Mouse (Mus musculus): ENCODE measurements around the gene Atp6v0a2. TPM values are rescaled to one million over a fixed set of nuclear protein-coding genes. Genes with fewer than 3 reads are reported as not detected.

Atp6v0a2 gene
- polyA plus RNA-seq, 2 experiments = 5.6 to 12.9 TPM

DNA sequence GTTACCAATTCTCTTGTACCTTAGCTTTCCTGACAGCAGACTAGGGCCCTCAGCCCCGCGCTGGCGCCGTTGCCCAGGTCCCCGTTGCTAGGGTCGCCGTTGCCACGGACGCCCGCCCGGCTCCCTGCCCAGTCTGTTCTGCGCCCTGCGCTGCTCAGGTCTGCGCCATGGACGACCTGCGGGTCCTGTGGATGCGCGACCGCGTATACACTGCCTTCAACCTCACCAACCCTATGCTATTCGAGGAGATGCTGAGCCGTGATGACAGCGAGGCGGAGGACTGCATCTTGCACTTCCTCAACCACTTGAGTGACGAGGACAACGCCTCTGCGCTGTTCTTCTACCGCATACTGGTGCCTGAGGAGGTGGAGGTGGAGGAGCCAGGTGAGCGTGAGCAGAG lies 96.6 kb downstream of the Atp6v0a2 start, which contains the start of gene Dnah10:
Dnah10 (plus strand) TSS at position 89 of the 400 bp plus-strand sequence.
- TF ChIP-seq EP300 (IDR thresholded peaks at IDR 0.05; ENCODE audit: low read depth) = no peak
- no peak for TF ChIP-seq CTCF (IDR thresholded peaks at IDR 0.05; ENCODE audit: low read depth)
- Histone ChIP-seq H3K27me3 (ENCODE audit: control insufficient read depth, insufficient read depth, low read length) (no peaks in the 10 kb centered on the region), H3K36me3 (replicated peaks; ENCODE audit: control insufficient read depth, insufficient read depth, low read depth) (peaks cover 4% of the 10 kb centered on the region; the same call in 1 of the 2 replicates), H3K4me1 (replicated peaks; ENCODE audit: control insufficient read depth in 2 of 2, insufficient read depth in 2 of 2, low read length in 1 of 2) (no peaks in the 10 kb centered on the region; a peak in 1 of 4 replicates), H3K9me3 (ENCODE audit: control insufficient read depth, low read length) (no peaks in the 10 kb centered on the region), H3K4me3 (ENCODE audit: insufficient read depth in 1 of 2, low read depth in 2 of 2, low read length in 2 of 2) (no peak within 1 kb of the TSS), H3K4me2 (ENCODE audit: low read depth) (no peak within 1 kb of the TSS), H3K9ac (replicated peaks) (no peak within 1 kb of the TSS), H3K27ac (no peak within 1 kb of the TSS)
- WGBS (ENCODE audit: insufficient replicate concordance) = 22% methylated on average over 29 of the region's 29 CpGs
- DNase-seq (ENCODE audit: low read depth in 3 of 3, low spot score in 3 of 3) (no peak), ATAC-seq (ENCODE audit: insufficient read depth) (no peak)

DNA sequence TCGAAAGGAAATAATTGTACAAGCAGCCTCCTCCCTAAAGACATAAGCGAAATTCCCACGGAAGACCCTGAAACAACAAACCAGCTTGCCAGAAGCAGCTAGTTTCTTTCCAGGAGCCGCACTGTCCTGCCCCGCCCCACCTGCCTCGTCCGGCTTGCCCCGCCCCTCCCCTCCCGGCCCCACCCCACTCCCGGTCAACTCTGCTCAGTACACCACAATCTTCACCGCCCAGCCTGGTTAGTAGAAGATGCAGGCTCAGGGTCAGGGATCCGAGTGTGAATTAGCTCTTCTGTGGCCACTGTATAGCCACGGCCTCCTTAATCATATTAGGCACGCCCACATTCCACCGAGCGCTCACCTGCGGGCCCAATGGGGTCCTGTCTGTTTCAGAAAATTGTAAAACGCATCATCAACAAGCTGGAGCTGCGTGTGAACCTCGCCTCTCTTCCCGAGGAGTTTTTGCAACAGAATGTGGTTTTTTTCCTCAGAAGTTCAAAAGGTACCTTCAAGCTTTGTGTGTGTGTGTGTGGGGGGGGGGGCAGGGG lies 101.4 kb downstream of the Atp6v0a2 start:
- Histone ChIP-seq H3K9me3 (ENCODE audit: control insufficient read depth, low read length) (no peaks in the 10 kb centered on the region), H3K4me1 (replicated peaks; ENCODE audit: control insufficient read depth in 2 of 2, insufficient read depth in 2 of 2, low read length in 1 of 2) (no peaks in the 10 kb centered on the region; a peak in 1 of 4 replicates), H3K27me3 (ENCODE audit: control insufficient read depth, insufficient read depth, low read length) (no peaks in the 10 kb centered on the region), H3K36me3 (replicated peaks; ENCODE audit: control insufficient read depth, insufficient read depth, low read depth) (no peaks in the 10 kb centered on the region), H3K4me3 (ENCODE audit: insufficient read depth in 1 of 2, low read depth in 2 of 2, low read length in 2 of 2) (peak overlapping the region in 1 of 2 experiments; percentile 21; a peak in 2 of 4 replicates), H3K27ac (no peak overlapping the region), H3K9ac (replicated peaks) (no peak overlapping the region; the same call in 1 of the 2 replicates), H3K4me2 (ENCODE audit: low read depth) (peak overlapping the region; percentile 51)
- no peak for TF ChIP-seq CTCF (IDR thresholded peaks at IDR 0.05; ENCODE audit: low read depth)
- no peak for TF ChIP-seq EP300 (IDR thresholded peaks at IDR 0.05; ENCODE audit: low read depth)
- 10% methylated on average over 20 of the region's 21 CpGs for WGBS (ENCODE audit: insufficient replicate concordance)
- ATAC-seq (ENCODE audit: insufficient read depth) (0 out of 2 replicates have a peak, but pooled peaks have one; percentile 23), DNase-seq (ENCODE audit: low read depth in 3 of 3, low spot score in 3 of 3) (no peak)

DNA sequence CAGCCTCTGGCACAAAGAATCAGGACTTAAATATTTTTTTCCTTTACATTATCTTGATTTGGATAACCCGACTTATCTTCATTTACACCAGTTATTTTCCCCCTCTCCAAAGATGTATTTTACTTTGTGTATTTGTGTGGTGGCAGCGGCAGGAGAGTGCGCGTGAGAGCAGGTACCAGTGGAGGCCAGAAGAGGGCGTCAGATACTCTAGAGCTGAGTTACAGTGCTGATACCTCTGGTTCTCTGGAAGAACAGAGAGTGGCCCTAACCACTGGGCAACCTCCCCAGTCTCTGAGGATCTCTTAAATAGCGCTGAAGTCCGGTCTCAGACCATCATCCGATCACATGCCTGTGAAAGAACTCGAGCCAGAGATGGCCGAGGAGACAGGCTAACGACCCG lies 105.6 kb downstream of the Atp6v0a2 start:
- no peak overlapping the region for H3K4me3 ChIP-seq (ENCODE audit: insufficient read depth in 1 of 2, low read depth in 2 of 2, low read length in 2 of 2)
- ATAC-seq (ENCODE audit: insufficient read depth) (no peak), DNase-seq (ENCODE audit: low read depth in 3 of 3, low spot score in 3 of 3) (no peak)
- no peaks in the 10 kb centered on the region for H3K9me3 ChIP-seq (ENCODE audit: control insufficient read depth, low read length)
- no peak overlapping the region for H3K27ac ChIP-seq
- no peaks in the 10 kb centered on the region for H3K27me3 ChIP-seq (ENCODE audit: control insufficient read depth, insufficient read depth, low read length)
- TF ChIP-seq EP300 (IDR thresholded peaks at IDR 0.05; ENCODE audit: low read depth) = no peak
- TF ChIP-seq CTCF (IDR thresholded peaks at IDR 0.05; ENCODE audit: low read depth) = no peak
- 73% methylated on average over 12 of the region's 12 CpGs for WGBS (ENCODE audit: insufficient replicate concordance)
- no peaks in the 10 kb centered on the region; a peak in 1 of 4 replicates for H3K4me1 ChIP-seq (replicated peaks; ENCODE audit: control insufficient read depth in 2 of 2, insufficient read depth in 2 of 2, low read length in 1 of 2)
- H3K9ac ChIP-seq (replicated peaks) = no peak overlapping the region
- no peaks in the 10 kb centered on the region for H3K36me3 ChIP-seq (replicated peaks; ENCODE audit: control insufficient read depth, insufficient read depth, low read depth)
- no peak overlapping the region for H3K4me2 ChIP-seq (ENCODE audit: low read depth)

DNA sequence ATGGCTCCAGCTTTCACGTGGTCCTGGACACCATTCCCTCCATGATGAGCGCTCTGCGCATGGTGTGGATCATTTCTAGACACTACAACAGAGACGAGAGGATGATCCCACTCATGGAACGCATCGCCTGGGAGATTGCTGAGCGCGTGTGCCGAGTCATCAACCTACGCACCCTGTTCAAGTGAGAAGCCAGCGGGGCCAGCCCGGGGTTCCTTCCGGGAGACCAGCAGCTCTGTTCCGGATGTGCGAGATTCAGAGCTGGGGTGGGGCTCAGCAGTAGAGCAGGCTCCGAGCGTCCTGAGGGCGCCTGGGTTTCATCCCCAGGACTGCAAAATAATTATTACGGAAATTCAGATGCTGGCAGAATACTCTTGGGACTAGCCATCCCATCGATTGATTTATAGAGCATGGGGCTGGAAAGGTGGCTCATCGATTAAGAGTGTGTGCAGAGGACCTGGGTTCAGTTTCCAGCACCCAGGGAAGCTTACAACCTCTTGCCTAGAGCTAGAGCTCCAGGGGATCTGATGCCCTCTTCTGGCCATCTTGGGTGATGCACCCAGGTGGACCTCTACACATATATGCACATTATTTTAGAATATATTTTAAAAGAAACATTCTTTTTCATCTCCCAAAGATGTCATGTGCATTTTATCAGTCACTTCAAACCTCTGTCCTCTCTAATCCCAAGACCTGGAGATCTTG lies 113.7 kb downstream of the Atp6v0a2 start:
- no peaks in the 10 kb centered on the region for H3K36me3 ChIP-seq (replicated peaks; ENCODE audit: control insufficient read depth, insufficient read depth, low read depth)
- no peaks in the 10 kb centered on the region for H3K27me3 ChIP-seq (ENCODE audit: control insufficient read depth, insufficient read depth, low read length)
- no peak overlapping the region for H3K4me3 ChIP-seq (ENCODE audit: insufficient read depth in 1 of 2, low read depth in 2 of 2, low read length in 2 of 2)
- no peaks in the 10 kb centered on the region for H3K4me1 ChIP-seq (replicated peaks; ENCODE audit: control insufficient read depth in 2 of 2, insufficient read depth in 2 of 2, low read length in 1 of 2)
- 87% methylated on average over 21 of the region's 21 CpGs for WGBS (ENCODE audit: insufficient replicate concordance)
- TF ChIP-seq CTCF (IDR thresholded peaks at IDR 0.05; ENCODE audit: low read depth) (peak; percentile 54), EP300 (IDR thresholded peaks at IDR 0.05; ENCODE audit: low read depth) (no peak)
- no peak overlapping the region for H3K27ac ChIP-seq
- no peak overlapping the region for H3K9ac ChIP-seq (replicated peaks)
- ATAC-seq (ENCODE audit: insufficient read depth) (no peak), DNase-seq (ENCODE audit: low read depth in 3 of 3, low spot score in 3 of 3) (no peak)
- no peak overlapping the region for H3K4me2 ChIP-seq (ENCODE audit: low read depth)
- no peaks in the 10 kb centered on the region for H3K9me3 ChIP-seq (ENCODE audit: control insufficient read depth, low read length)

DNA sequence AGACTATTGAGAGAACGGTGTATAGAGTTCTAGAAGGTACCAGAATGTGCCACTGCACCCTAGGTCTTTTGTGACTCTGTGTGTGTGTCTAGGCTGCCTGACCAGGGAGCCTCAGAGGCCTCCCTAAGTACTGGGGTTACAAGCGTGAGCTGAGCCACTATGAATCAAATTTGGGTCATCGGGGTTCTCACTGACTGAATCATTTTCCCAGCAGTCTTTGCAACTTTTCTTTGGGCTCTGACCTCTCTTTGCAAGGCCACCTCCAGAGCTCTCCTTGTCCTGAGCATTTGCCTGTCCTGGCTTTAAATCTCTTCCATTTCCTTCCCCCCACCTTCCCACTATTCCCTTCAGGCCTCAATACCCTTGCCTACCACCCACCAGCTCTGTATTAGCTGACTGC lies 115.5 kb downstream of the Atp6v0a2 start:
- Histone ChIP-seq H3K9ac (replicated peaks) (no peak overlapping the region), H3K27ac (no peak overlapping the region), H3K36me3 (replicated peaks; ENCODE audit: control insufficient read depth, insufficient read depth, low read depth) (no peaks in the 10 kb centered on the region), H3K27me3 (ENCODE audit: control insufficient read depth, insufficient read depth, low read length) (no peaks in the 10 kb centered on the region), H3K4me3 (ENCODE audit: insufficient read depth in 1 of 2, low read depth in 2 of 2, low read length in 2 of 2) (no peak overlapping the region), H3K4me1 (replicated peaks; ENCODE audit: control insufficient read depth in 2 of 2, insufficient read depth in 2 of 2, low read length in 1 of 2) (no peaks in the 10 kb centered on the region), H3K9me3 (ENCODE audit: control insufficient read depth, low read length) (no peaks in the 10 kb centered on the region), H3K4me2 (ENCODE audit: low read depth) (no peak overlapping the region)
- DNase-seq (ENCODE audit: low read depth in 3 of 3, low spot score in 3 of 3) (no peak), ATAC-seq (ENCODE audit: insufficient read depth) (no peak)
- 78% methylated on average over 3 of the region's 3 CpGs for WGBS (ENCODE audit: insufficient replicate concordance)
- no peak for TF ChIP-seq CTCF (IDR thresholded peaks at IDR 0.05; ENCODE audit: low read depth)
- no peak for TF ChIP-seq EP300 (IDR thresholded peaks at IDR 0.05; ENCODE audit: low read depth)
